Mouse (Mus musculus) forebrain, embryonic 14.5 days (tissue): ENCODE measurements around the gene Prss40. TPM values are rescaled to one million over a fixed set of nuclear protein-coding genes. Genes with fewer than 3 reads are reported as not detected.
"Not testable (repeated sequence)": the region's sequence is repeated elsewhere in the genome, so short reads cannot be mapped to it uniquely, and the experiment has no call there.

Source experiments
- ATAC-seq: fragments of 200-750 bp; cut with Nextera tagmentation; 2 replicates; pipeline ENCODE4 v1.8.0; 2017; ENCODE audit warnings: mild to moderate bottlenecking, moderate library complexity
- DNase-seq: peaks from one replicate; pipeline ENCODE4 v3.0.0-alpha.2; 2015; ENCODE audit warnings: low spot score
- H3K27ac ChIP-seq: fragments of 300-500 bp; sonication (generic); 2 replicates; pipeline ENCODE4 v1.5.1; 2014; ENCODE audit warnings: low read depth, mild to moderate bottlenecking, control low read depth, low read length, moderate library complexity
- H3K27me3 ChIP-seq: fragments of 300-500 bp; sonication (generic); replicated peaks from 2 replicates; pipeline ENCODE4 v1.6.1; 2014; ENCODE audit warnings: low read length, control low read depth, mixed read lengths; ENCODE audit not compliant: control insufficient read depth, insufficient read depth
- H3K36me3 ChIP-seq: fragments of 300-500 bp; sonication (generic); 2 replicates; pipeline ENCODE4 v1.6.1; 2014; ENCODE audit warnings: low read length, control low read depth; ENCODE audit not compliant: control insufficient read depth, insufficient read depth
- H3K4me1 ChIP-seq: fragments of 300-500 bp; sonication (generic); 2 replicates; pipeline ENCODE4 v1.6.1; 2014; ENCODE audit warnings: antibody characterized with exemption, low read length, control low read depth; ENCODE audit not compliant: control insufficient read depth, insufficient read depth
- H3K4me2 ChIP-seq: fragments of 300-500 bp; sonication (generic); 2 replicates; pipeline ENCODE4 v1.6.1; 2014; ENCODE audit warnings: mild to moderate bottlenecking, control low read depth, low read length
- H3K4me3 ChIP-seq: fragments of 300-500 bp; sonication (generic); 2 replicates; pipeline ENCODE4 v1.5.1; 2014; ENCODE audit warnings: low read depth, low read length, control low read depth
- H3K9ac ChIP-seq: fragments of 300-500 bp; sonication (generic); 2 replicates; pipeline ENCODE4 v1.6.1; 2014; ENCODE audit warnings: mild to moderate bottlenecking, low read length, control low read depth, moderate library complexity
- H3K9me3 ChIP-seq: fragments of 300-500 bp; sonication (generic); replicated peaks from 2 replicates; pipeline ENCODE4 v1.6.1; 2016; ENCODE audit warnings: low read length, control low read depth, mixed read lengths; ENCODE audit not compliant: control insufficient read depth
- WGBS: fragments of 180-500 bp; shearing (Covaris S2); extraction: QIAGEN DNeasy Blood & Tissue Kit; methylation state at CpG from one replicate; pipeline ENCODE4 v1.1.7; 2014; 5-methylcytosine and 5-hydroxymethylcytosine counted together
- polyA plus RNA-seq: library from polyadenylated mRNA; unstranded; fragments of >200 nt; fragmentation: Nextera tagmentation; extraction: Ambion mirVana; gene quantifications from 2 replicates; pipeline ENCODE4 v1.2.1, GENCODE M21; 2014

Gene Prss40
- polyA plus RNA-seq, 1 experiment from 2014 or later = not detected

GRCm38 (mm10) chr1:34522205-34522849, 38.4 kb downstream of the Prss40 start:
- H3K9ac ChIP-seq = no peak overlapping the region
- ATAC-seq (no peak), DNase-seq (no peak)
- H3K4me2 ChIP-seq = no peak overlapping the region
- H3K9me3 ChIP-seq = no peaks in the 10 kb centered on the region
- WGBS = 85% methylated on average over 6 of the region's 6 CpGs
- no peaks in the 10 kb centered on the region for H3K4me1 ChIP-seq
- H3K27me3 ChIP-seq = no peaks in the 10 kb centered on the region
- H3K27ac ChIP-seq = no peak overlapping the region
- no peaks in the 10 kb centered on the region for H3K36me3 ChIP-seq
- no peak overlapping the region for H3K4me3 ChIP-seq

DNA sequence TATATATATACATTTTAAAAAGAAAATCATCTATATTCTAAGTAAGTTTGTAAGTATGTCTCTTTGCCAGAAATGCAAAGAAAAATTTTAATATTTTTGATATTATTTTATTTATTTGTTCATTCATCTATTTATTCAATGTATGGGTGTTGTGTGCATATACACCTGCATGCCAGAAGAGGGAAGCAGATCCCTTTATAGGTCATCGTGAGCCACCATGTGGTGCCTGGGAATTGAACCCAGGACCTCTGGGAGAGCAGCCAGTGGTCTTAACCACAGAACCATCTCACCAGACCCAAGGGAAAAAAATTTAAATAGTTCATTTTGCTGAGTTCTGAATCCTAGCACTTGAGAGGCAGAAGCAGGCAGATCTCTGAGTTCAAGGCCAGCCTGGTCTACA, 42.5 kb downstream of the Prss40 start:
- DNase-seq (no peak), ATAC-seq (no peak)
- H3K36me3 ChIP-seq = no peaks in the 10 kb centered on the region
- no peaks in the 10 kb centered on the region for H3K9me3 ChIP-seq
- H3K27me3 ChIP-seq = no peaks in the 10 kb centered on the region
- H3K27ac ChIP-seq = no peak overlapping the region
- no peak overlapping the region for H3K9ac ChIP-seq
- H3K4me3 ChIP-seq = no peak overlapping the region
- WGBS = 79% methylated on average over 1 of the region's 1 CpGs
- H3K4me1 ChIP-seq = no peaks in the 10 kb centered on the region
- H3K4me2 ChIP-seq = no peak overlapping the region

- ATAC-seq, H3K4me1 ChIP-seq, H3K27me3 ChIP-seq, H3K9ac ChIP-seq, H3K27ac ChIP-seq, H3K9me3 ChIP-seq, DNase-seq, H3K4me3 ChIP-seq, H3K4me2 ChIP-seq, H3K36me3 ChIP-seq: not testable (repeated sequence)
- WGBS = 85% methylated on average over 1 of the region's 1 CpGs
Observed at GRCm38 (mm10) chr1:34517797-34518196, 42.9 kb downstream of the Prss40 start.

DNA sequence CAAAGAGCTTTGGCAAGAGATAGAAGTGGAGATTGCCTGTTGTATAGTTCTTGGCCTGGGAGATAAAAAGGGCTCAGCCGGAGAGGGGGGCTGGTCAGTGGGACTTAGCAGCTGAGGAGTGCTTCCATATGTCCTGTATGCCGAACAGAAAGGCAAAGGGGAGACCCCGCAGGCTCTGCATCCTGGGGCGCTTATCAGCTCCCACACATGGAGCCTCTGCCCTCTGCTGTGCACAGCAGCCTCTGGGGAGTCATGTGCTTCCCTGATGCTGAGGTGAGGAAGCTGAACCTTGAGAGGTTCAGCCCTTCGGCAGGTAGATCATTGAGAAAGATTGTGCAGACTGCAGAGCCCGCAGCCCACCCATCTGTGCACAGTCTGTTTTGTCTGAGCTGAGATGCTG, 43.4 kb downstream of the Prss40 start:
- DNase-seq, H3K36me3 ChIP-seq, ATAC-seq, H3K27ac ChIP-seq, H3K9me3 ChIP-seq, H3K9ac ChIP-seq, H3K27me3 ChIP-seq, H3K4me2 ChIP-seq, H3K4me3 ChIP-seq, H3K4me1 ChIP-seq: not testable (repeated sequence)
- WGBS = 73% methylated on average over 6 of the region's 6 CpGs

GRCm38 (mm10) chr1:34516595-34516994, 44.1 kb downstream of the Prss40 start:
- 37% methylated on average over 5 of the region's 5 CpGs for WGBS
- H3K4me2 ChIP-seq = no peak overlapping the region
- DNase-seq = no peak

DNA sequence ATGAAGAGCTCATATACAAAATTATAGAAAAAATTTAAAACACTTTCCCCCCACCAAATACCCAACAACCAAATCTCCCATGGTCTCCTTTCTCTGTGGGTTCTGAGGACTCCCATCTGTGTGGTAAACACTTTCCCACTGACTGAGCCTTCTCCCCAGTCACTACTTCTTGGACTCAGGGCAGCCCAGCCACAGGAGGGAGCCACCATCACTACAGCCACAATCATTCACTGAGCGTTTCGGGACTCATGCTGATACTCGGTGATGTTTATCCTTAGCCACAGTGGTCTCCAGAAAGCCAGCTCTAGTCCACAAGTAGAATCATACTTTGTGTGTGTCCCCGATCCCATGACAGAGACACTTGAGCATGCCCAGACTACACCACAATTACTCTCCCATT, 47.7 kb downstream of the Prss40 start:
- ATAC-seq = no peak
- no peak overlapping the region for H3K4me2 ChIP-seq

More at GRCm38 (mm10) chr1:34516595-34516994, 44.1 kb downstream of the Prss40 start:
- Histone ChIP-seq H3K4me1 (no peaks in the 10 kb centered on the region), H3K27ac (no peak overlapping the region), H3K9me3 (no peaks in the 10 kb centered on the region), H3K9ac (no peak overlapping the region), H3K27me3 (no peaks in the 10 kb centered on the region), H3K4me3 (no peak overlapping the region), H3K36me3 (no peaks in the 10 kb centered on the region)
- no peak for ATAC-seq

DNA sequence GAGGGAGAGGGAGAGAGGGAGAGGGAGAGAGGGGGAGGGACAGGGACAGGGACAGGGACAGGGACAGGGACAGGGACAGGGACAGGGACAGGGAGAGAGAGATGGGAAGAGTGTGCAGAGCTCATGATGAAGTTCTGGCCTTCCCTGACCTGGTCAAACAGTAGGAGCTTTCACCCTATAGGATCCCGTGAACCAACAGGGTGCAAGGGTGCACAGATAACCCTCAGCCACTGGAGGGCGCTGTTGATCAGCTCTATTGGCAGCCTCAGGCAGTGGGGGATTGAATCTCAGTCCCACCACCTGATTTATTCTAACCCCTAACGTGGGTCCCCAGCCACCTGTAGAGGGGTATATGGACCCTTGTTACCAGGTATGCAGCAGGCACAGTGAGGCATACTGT, 49.7 kb downstream of the Prss40 start:
- no peak overlapping the region for H3K27ac ChIP-seq
- no peaks in the 10 kb centered on the region for H3K36me3 ChIP-seq
- 7% methylated on average over 3 of the region's 3 CpGs for WGBS
- H3K4me2 ChIP-seq = no peak overlapping the region
- no peak overlapping the region for H3K4me3 ChIP-seq
- no peaks in the 10 kb centered on the region for H3K9me3 ChIP-seq
- no peak overlapping the region for H3K9ac ChIP-seq
- DNase-seq (peak; percentile 46), ATAC-seq (peak; percentile 46; the same call in 1 of the 2 replicates)
- H3K27me3 ChIP-seq = no peaks in the 10 kb centered on the region
- H3K4me1 ChIP-seq = no peaks in the 10 kb centered on the region

More for the DNA sequence above, 47.7 kb downstream of the Prss40 start:
- no peak for DNase-seq
- no peaks in the 10 kb centered on the region for H3K27me3 ChIP-seq
- 77% methylated on average over 4 of the region's 4 CpGs for WGBS
- no peaks in the 10 kb centered on the region for H3K9me3 ChIP-seq
- H3K9ac ChIP-seq = no peak overlapping the region
- H3K4me3 ChIP-seq = no peak overlapping the region
- no peak overlapping the region for H3K27ac ChIP-seq
- H3K4me1 ChIP-seq = no peaks in the 10 kb centered on the region
- no peaks in the 10 kb centered on the region for H3K36me3 ChIP-seq

DNA sequence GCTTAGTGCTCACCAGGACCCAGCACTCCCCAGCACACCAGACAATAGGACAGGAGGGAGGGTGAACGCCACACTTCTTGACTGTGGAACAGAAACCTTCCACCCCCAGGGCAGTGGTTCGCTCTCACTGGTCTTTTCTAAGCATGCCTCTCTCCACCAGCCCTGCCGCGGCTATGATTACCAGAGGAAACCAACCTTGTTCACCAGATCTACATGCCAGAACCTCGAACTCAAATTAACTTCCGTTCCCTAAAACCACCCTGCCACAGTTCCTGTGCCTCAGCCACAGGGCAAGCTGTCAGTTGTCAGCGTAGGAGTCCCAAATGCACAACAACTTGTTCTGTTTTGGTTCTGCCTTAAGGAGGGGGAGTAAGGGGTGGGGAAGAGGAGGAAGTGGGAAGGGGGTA, 50.2 kb downstream of the Prss40 start:
- Histone ChIP-seq H3K4me1 (no peaks in the 10 kb centered on the region), H3K9ac (no peak overlapping the region), H3K36me3 (no peaks in the 10 kb centered on the region), H3K4me2 (no peak overlapping the region), H3K27me3 (no peaks in the 10 kb centered on the region), H3K27ac (no peak overlapping the region), H3K9me3 (no peaks in the 10 kb centered on the region), H3K4me3 (no peak overlapping the region)
- no peak for ATAC-seq
- DNase-seq = no peak
- WGBS = 2% methylated on average over 7 of the region's 7 CpGs

DNA sequence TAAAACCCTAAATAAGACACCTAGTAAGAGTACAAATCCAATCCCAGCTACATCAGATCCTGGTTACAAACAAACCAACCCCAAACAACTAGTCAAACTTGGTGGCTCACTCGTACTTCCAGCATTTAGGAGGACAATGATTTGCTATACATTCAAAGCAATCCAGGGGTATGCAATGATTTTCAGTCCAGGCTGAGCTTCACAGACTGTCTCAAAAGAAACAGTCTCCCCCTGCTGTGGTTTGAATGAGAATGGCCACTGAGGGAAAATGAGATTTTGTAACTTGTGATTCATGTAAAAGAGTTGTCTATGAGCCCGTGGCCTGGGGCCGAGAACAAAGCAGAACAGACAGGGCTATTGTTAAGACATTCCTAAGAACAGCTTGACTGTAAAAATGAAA, 52.8 kb downstream of the Prss40 start:
- no peaks in the 10 kb centered on the region for H3K4me1 ChIP-seq
- no peak overlapping the region for H3K27ac ChIP-seq
- no peaks in the 10 kb centered on the region for H3K27me3 ChIP-seq
- ATAC-seq (no peak), DNase-seq (no peak)
- no peaks in the 10 kb centered on the region for H3K36me3 ChIP-seq
- H3K4me3 ChIP-seq = no peak overlapping the region
- H3K9ac ChIP-seq = no peak overlapping the region
- H3K9me3 ChIP-seq = no peaks in the 10 kb centered on the region
- WGBS = 80% methylated on average over 3 of the region's 3 CpGs
- no peak overlapping the region for H3K4me2 ChIP-seq
